Mouse (Mus musculus) midbrain, embryonic 12.5 days (tissue): ENCODE data around the gene Fras1. TPM values are rescaled to one million over a fixed set of nuclear protein-coding genes. Genes with fewer than 3 reads are reported as not detected.

Experiments
- ATAC-seq: fragments of 200-750 bp; cut with Nextera tagmentation; 2 replicates; pipeline ENCODE4 v1.8.0; 2017; ENCODE audit warnings: low read depth, moderate TSS enrichment, moderate library complexity; ENCODE audit not compliant: low FRiP score
- H3K27ac ChIP-seq: fragments of 300-500 bp; sonication (generic); replicated peaks from 2 replicates; pipeline ENCODE4 v1.5.1; 2016; ENCODE audit warnings: mild to moderate bottlenecking
- H3K27me3 ChIP-seq: fragments of 300-500 bp; sonication (generic); 2 replicates; pipeline ENCODE4 v1.6.1; 2016; ENCODE audit warnings: mild to moderate bottlenecking
- H3K36me3 ChIP-seq: fragments of 300-500 bp; sonication (generic); 2 replicates; pipeline ENCODE4 v1.6.1; 2016
- H3K4me1 ChIP-seq: fragments of 300-500 bp; sonication (generic); 2 replicates; pipeline ENCODE4 v1.6.1; 2016
- H3K4me2 ChIP-seq: fragments of 300-500 bp; sonication (generic); replicated peaks from 2 replicates; pipeline ENCODE4 v1.6.1; 2016; ENCODE audit warnings: mild to moderate bottlenecking, moderate library complexity
- H3K4me3 ChIP-seq: fragments of 300-500 bp; sonication (generic); 2 replicates; pipeline ENCODE4 v1.5.1; 2016; ENCODE audit warnings: mild to moderate bottlenecking
- H3K9ac ChIP-seq: fragments of 300-500 bp; sonication (generic); replicated peaks from 2 replicates; pipeline ENCODE4 v1.6.1; 2016; ENCODE audit warnings: mild to moderate bottlenecking, moderate library complexity
- H3K9me3 ChIP-seq: fragments of 300-500 bp; sonication (generic); 2 replicates; pipeline ENCODE4 v1.6.1; 2016; ENCODE audit warnings: mild to moderate bottlenecking
- WGBS: fragments of 180-500 bp; shearing (Covaris S2); methylation state at CpG from one replicate; pipeline ENCODE4 v1.1.7; 2016; 5-methylcytosine and 5-hydroxymethylcytosine counted together
- polyA plus RNA-seq: library from polyadenylated mRNA; unstranded; fragments of >200 nt; fragmentation: Nextera tagmentation; extraction: Ambion mirVana; gene quantifications from 2 replicates; pipeline ENCODE4 v1.2.1, GENCODE M21; 2016

Fras1 gene
- polyA plus RNA-seq, 1 experiment from 2014 or later = 7.1 TPM

GRCm38 (mm10) chr5:96501783-96502182, 128.0 kb downstream of the Fras1 start:
- no peak for ATAC-seq
- Histone ChIP-seq H3K9me3 (no peaks in the 10 kb centered on the region), H3K4me2 (no peak overlapping the region), H3K4me3 (no peak overlapping the region), H3K27me3 (no peaks in the 10 kb centered on the region), H3K4me1 (no peaks in the 10 kb centered on the region), H3K27ac (no peak overlapping the region), H3K36me3 (no peaks in the 10 kb centered on the region), H3K9ac (no peak overlapping the region)
- 81% methylated on average over 4 of the region's 4 CpGs for WGBS

GRCm38 (mm10) chr5:96502400-96502799, 128.6 kb downstream of the Fras1 start:
- Histone ChIP-seq H3K9me3 (no peaks in the 10 kb centered on the region), H3K27me3 (no peaks in the 10 kb centered on the region), H3K9ac (no peak overlapping the region), H3K4me2 (no peak overlapping the region), H3K4me1 (no peaks in the 10 kb centered on the region), H3K4me3 (no peak overlapping the region), H3K27ac (no peak overlapping the region), H3K36me3 (no peaks in the 10 kb centered on the region)
- 87% methylated on average over 1 of the region's 1 CpGs for WGBS
- ATAC-seq = no peak

DNA sequence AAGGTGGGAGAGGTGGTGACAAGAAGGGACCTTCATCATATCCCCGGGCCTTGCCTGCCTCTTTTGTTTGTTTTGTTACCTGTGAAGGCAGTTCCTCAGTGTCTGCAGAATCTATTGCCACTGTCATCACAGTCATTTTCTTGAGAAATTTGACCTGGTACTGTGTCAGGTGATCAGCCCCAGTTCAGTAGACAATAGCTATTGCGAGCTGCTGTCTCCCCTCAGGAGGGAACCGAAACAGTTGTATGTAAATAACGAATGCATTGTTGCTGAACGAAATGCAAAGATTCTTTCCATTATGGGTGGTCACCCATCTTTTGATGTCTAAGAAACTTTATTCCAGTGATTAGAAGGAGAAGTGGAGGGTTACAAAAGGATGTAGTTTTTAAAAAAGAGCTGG, 137.2 kb downstream of the Fras1 start:
- no peak overlapping the region for H3K4me3 ChIP-seq
- no peaks in the 10 kb centered on the region for H3K36me3 ChIP-seq
- H3K4me2 ChIP-seq = no peak overlapping the region
- 85% methylated on average over 5 of the region's 5 CpGs for WGBS
- no peaks in the 10 kb centered on the region for H3K4me1 ChIP-seq
- no peak for ATAC-seq
- H3K9ac ChIP-seq = no peak overlapping the region
- H3K27ac ChIP-seq = no peak overlapping the region
- H3K9me3 ChIP-seq = no peaks in the 10 kb centered on the region
- H3K27me3 ChIP-seq = no peaks in the 10 kb centered on the region

GRCm38 (mm10) chr5:96513327-96513726, 139.6 kb downstream of the Fras1 start:
- no peak for ATAC-seq
- no peaks in the 10 kb centered on the region for H3K27me3 ChIP-seq
- H3K36me3 ChIP-seq = no peaks in the 10 kb centered on the region
- H3K4me2 ChIP-seq = no peak overlapping the region
- no peaks in the 10 kb centered on the region for H3K4me1 ChIP-seq
- 0 out of 2 replicates have a peak, but pooled peaks cover 2% of the 10 kb centered on the region for H3K9me3 ChIP-seq
- no peak overlapping the region for H3K27ac ChIP-seq
- 87% methylated on average over 4 of the region's 4 CpGs for WGBS
- H3K9ac ChIP-seq = no peak overlapping the region
- H3K4me3 ChIP-seq = no peak overlapping the region

DNA sequence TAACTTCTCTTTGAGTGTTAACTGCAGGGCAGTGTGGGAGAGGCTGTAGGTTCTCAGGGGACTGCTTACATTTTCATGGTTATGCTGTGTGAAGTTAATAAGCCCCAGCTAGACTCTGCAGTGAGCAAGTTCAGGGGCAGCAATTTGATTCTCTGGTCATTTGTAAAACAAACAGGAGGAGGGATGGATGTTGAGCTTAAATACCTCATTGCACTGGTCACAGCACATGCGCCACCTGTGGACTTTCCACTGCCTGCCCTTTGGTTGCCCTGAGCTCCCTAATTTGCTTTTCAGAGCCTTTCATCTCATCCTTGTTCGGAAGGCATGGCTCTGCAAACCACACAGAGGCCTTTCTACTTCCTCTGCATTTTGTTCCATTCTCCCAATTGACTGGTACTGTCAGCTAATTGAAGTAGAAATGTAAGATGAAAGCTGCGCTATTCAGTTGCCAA, 142.1 kb downstream of the Fras1 start:
- ATAC-seq = 0 out of 2 replicates have a peak, but pooled peaks have one; percentile 12
- H3K27me3 ChIP-seq = no peaks in the 10 kb centered on the region
- H3K4me1 ChIP-seq = no peaks in the 10 kb centered on the region; the same call in 1 of the 2 replicates
- WGBS = 75% methylated on average over 3 of the region's 3 CpGs
- H3K9ac ChIP-seq = no peak overlapping the region
- H3K36me3 ChIP-seq = no peaks in the 10 kb centered on the region
- H3K9me3 ChIP-seq = 0 out of 2 replicates have a peak, but pooled peaks cover 2% of the 10 kb centered on the region
- H3K4me3 ChIP-seq = no peak overlapping the region
- H3K27ac ChIP-seq = no peak overlapping the region
- H3K4me2 ChIP-seq = no peak overlapping the region

DNA sequence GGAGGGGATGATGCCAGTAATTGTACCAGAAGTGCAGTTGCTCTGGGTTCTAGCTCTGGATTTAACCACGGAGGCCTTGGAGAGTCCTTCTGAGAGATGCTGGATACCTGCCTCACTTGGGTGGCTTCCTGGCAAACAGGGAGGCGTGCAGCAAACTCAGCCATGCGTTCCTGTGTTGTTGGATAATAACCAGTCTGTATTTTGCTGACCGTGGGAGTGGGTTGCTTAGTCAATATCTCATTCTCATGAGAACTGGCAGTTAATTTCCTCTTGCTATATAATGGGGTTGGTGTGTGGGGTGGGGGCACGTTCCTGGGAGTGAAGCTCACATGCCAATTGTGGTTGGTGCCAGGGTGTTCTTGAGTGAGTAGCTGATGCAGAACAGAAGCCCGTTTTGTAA, 142.6 kb downstream of the Fras1 start:
- H3K9ac ChIP-seq = no peak overlapping the region
- H3K9me3 ChIP-seq = 0 out of 2 replicates have a peak, but pooled peaks cover 2% of the 10 kb centered on the region
- no peaks in the 10 kb centered on the region for H3K27me3 ChIP-seq
- H3K4me2 ChIP-seq = no peak overlapping the region
- H3K4me3 ChIP-seq = no peak overlapping the region
- no peaks in the 10 kb centered on the region; the same call in 1 of the 2 replicates for H3K4me1 ChIP-seq
- no peaks in the 10 kb centered on the region for H3K36me3 ChIP-seq
- no peak overlapping the region for H3K27ac ChIP-seq
- WGBS = 81% methylated on average over 6 of the region's 6 CpGs
- ATAC-seq = no peak

DNA sequence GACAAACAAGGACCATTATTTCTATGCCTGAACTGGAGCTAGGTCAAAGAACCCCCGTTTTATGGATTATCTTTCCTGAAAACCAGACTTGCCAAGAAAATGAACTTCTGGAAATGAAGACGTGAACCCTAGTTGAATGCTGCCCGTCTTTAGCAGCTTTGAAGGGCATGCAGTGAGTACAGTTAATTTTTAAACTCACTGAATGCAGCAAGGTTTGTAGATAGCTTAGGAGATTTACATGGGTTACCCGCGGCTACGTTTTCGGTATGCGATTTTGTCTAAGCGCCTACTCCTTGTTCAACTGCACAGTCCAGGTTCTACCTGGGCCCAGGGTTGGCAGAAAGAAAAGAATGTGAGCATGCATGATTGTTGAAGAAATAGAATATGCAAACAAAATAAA, 147.8 kb downstream of the Fras1 start:
- no peaks in the 10 kb centered on the region; the same call in 1 of the 2 replicates for H3K4me1 ChIP-seq
- WGBS = 89% methylated on average over 9 of the region's 9 CpGs
- no peak overlapping the region for H3K4me2 ChIP-seq
- H3K27me3 ChIP-seq = no peaks in the 10 kb centered on the region
- no peak overlapping the region for H3K9ac ChIP-seq
- H3K36me3 ChIP-seq = no peaks in the 10 kb centered on the region
- no peak overlapping the region for H3K27ac ChIP-seq
- no peak overlapping the region for H3K4me3 ChIP-seq
- ATAC-seq = no peak
- H3K9me3 ChIP-seq = 0 out of 2 replicates have a peak, but pooled peaks cover 2% of the 10 kb centered on the region

DNA sequence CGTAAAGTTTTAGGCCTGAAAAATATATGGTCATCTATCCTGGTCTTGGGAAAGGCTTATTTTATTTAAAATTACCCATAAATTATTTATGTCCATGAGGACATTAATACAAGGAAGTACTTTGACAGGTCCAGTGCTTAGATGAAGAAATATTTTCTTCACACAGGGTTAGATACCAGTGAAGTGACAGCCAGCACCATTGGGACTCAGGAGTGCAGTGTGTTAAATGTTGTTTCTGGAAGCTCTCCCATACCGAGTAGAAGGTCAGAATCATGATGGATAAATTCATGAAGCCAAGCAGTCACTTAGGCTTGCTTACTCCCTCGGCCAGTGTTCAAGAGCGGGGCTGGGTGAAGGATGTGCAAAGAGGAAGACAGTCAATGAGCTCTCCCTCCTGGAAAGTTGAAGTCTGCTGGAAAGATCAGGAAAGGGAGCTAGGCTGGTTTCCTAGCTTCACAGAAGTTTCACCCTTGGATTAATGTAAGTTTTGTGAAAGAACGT, 149.2 kb downstream of the Fras1 start:
- 88% methylated on average over 5 of the region's 5 CpGs for WGBS
- H3K4me2 ChIP-seq = no peak overlapping the region
- no peaks in the 10 kb centered on the region for H3K9me3 ChIP-seq
- H3K27ac ChIP-seq = no peak overlapping the region
- no peak overlapping the region for H3K4me3 ChIP-seq
- H3K9ac ChIP-seq = no peak overlapping the region
- H3K27me3 ChIP-seq = no peaks in the 10 kb centered on the region
- ATAC-seq = no peak
- no peaks in the 10 kb centered on the region; the same call in 1 of the 2 replicates for H3K4me1 ChIP-seq
- no peaks in the 10 kb centered on the region for H3K36me3 ChIP-seq

DNA sequence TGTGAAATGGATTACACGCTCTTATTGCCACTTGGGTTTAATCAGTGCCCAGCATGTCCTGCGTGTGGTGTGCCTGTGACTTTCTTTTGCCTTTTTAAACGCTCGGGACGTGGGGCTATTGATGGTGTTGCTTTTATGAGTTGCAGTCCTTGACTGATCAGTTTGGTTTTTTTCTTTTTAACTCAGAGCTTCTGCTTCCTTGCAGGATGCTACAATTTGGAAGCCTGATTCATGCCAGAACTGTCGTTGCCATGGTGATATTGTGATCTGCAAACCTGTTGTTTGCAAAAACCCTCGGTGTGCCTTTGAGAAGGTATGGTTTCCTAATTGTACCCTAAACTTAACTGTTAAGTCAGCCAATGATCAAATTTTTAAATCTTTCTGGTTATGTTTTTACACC, 154.5 kb downstream of the Fras1 start:
- Histone ChIP-seq H3K27ac (no peak overlapping the region), H3K4me2 (no peak overlapping the region), H3K9ac (no peak overlapping the region), H3K27me3 (no peaks in the 10 kb centered on the region), H3K4me1 (no peaks in the 10 kb centered on the region), H3K36me3 (no peaks in the 10 kb centered on the region), H3K4me3 (no peak overlapping the region), H3K9me3 (no peaks in the 10 kb centered on the region)
- 59% methylated on average over 7 of the region's 7 CpGs for WGBS
- ATAC-seq = no peak

DNA sequence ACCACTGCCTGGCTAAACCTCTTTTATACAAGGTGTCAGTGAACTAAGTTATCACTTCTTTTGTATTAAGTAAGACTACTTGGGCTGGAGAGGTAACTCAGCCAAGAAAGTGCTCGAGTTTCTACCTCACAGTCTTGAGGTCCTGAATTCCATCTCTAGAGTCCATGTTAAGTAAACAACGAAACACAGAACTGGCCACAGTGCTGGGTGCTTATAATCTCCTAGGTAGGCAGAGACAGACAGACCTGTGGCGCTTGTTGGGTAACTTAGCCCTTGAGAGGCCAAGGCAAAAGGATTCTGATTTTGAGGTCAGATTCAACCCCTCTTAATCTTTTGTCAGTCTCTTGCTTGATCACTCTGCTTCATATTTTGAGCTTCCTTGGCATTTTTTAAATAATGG, 156.8 kb downstream of the Fras1 start:
- Histone ChIP-seq H3K4me1 (no peaks in the 10 kb centered on the region), H3K4me2 (no peak overlapping the region), H3K27ac (no peak overlapping the region), H3K27me3 (no peaks in the 10 kb centered on the region), H3K36me3 (no peaks in the 10 kb centered on the region), H3K4me3 (no peak overlapping the region), H3K9ac (no peak overlapping the region), H3K9me3 (no peaks in the 10 kb centered on the region)
- ATAC-seq = no peak
- WGBS = 79% methylated on average over 3 of the region's 3 CpGs

DNA sequence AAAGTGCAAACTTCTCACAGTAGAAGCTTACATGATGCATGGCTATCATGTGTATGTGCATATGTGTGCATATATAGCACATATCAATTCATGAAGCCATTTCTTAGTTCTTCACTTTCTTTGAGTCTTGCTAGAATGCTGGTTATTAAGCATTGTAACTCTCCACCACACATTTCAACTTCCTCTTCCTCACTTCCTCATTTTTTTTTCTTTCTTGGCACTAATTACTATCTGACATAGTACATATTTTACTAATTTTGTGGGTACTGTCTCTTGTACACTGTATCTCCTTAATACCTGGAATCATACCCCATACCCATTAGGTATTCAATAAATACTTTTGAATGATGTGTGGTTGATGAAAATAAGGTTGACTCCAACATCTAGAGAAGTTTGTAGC, 158.2 kb downstream of the Fras1 start:
- Histone ChIP-seq H3K4me2 (no peak overlapping the region), H3K4me3 (no peak overlapping the region), H3K4me1 (no peaks in the 10 kb centered on the region), H3K27ac (no peak overlapping the region), H3K9me3 (no peaks in the 10 kb centered on the region), H3K36me3 (no peaks in the 10 kb centered on the region), H3K9ac (no peak overlapping the region), H3K27me3 (no peaks in the 10 kb centered on the region)
- ATAC-seq = no peak

DNA sequence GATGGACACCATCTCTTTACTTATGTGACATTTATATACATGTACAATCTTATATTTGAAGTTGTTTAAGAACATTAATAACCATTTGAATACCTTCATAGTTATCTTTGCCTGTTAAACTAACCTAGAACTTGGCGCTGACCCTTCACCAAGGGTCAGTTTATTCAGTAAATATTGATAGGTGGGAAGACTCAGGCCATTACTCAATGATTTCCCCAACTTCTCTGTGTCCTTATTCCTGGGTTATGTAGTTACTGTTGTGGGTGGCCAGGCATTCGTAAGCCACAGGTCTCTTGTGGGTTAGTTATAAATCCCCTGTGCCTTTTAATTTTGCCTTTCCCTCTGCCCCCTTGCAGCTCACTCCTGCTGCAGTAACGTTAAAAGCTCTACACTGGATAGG, 162.8 kb downstream of the Fras1 start:
- H3K36me3 ChIP-seq = no peaks in the 10 kb centered on the region
- no peaks in the 10 kb centered on the region for H3K27me3 ChIP-seq
- H3K4me2 ChIP-seq = no peak overlapping the region
- H3K4me1 ChIP-seq = no peaks in the 10 kb centered on the region
- no peak overlapping the region for H3K27ac ChIP-seq
- H3K9me3 ChIP-seq = no peaks in the 10 kb centered on the region
- ATAC-seq = no peak
- H3K9ac ChIP-seq = no peak overlapping the region
- 90% methylated on average over 3 of the region's 3 CpGs for WGBS
- H3K4me3 ChIP-seq = no peak overlapping the region

GRCm38 (mm10) chr5:96536937-96537336, 163.2 kb downstream of the Fras1 start:
- 94% methylated on average over 7 of the region's 7 CpGs for WGBS
- H3K27ac ChIP-seq = no peak overlapping the region
- H3K9me3 ChIP-seq = no peaks in the 10 kb centered on the region
- H3K4me1 ChIP-seq = no peaks in the 10 kb centered on the region
- no peaks in the 10 kb centered on the region for H3K27me3 ChIP-seq
- no peak for ATAC-seq
- H3K4me3 ChIP-seq = no peak overlapping the region
- H3K36me3 ChIP-seq = no peaks in the 10 kb centered on the region
- H3K4me2 ChIP-seq = no peak overlapping the region
- no peak overlapping the region for H3K9ac ChIP-seq
